Mouse (Mus musculus) c-Kit-negative CD71-positive TER-119-positive erythroid progenitor cells, embryonic 14.5 days (primary cell): ENCODE measurements at regions not wholly inside any gene's neighbourhood (a gene's known extent, or its start where the extent isn't known, plus 50 kb on each side); places are given as distances from the start of the nearest gene placed in this dataset.

Experiments used
- DNase-seq: peaks from one replicate; pipeline ENCODE4 v3.0.0-alpha.2; 2013; ENCODE audit warnings: low read depth, low spot score

DNA sequence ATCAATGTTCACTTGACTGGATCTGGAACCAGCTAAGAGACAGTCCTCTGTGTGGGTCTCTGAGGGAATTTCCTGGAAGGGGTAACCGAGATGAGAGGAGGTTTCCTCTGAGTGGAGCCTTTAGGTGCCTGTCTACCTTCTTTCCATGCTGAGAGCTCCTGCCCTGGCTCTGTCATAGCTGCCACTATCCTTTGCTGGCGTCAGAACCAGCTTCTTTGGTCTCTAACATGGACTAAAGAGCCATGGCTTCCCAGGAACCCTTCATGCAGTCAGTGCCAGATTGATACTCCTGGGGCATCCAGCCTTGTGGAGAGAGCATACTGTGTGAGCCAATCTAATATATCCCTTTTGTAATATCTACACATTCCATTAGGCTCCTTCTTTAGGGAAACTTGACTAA is 209.9 kb upstream of the Gm5148 start:
- no peak for DNase-seq

DNA sequence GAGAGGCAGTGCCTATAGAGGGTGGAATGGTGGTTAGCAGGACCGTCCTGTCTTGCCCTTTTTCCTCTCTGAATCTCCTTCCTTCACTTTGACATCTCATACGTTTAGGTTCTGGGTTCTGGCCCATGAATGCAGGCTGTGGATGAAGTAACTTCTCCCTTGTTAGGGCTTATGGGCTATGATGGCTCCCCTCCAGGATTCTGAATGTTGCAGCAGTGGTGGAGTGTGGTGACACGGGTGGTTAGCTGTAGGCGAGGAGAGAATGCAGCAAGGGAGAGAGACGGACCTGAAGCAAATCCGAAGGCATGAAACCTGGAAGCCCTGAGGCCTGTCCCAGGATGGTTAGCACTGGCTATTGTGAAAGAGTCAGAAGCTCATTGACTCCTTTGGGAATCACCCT is 204.4 kb upstream of the Gm5148 start:
- no peak for DNase-seq

DNA sequence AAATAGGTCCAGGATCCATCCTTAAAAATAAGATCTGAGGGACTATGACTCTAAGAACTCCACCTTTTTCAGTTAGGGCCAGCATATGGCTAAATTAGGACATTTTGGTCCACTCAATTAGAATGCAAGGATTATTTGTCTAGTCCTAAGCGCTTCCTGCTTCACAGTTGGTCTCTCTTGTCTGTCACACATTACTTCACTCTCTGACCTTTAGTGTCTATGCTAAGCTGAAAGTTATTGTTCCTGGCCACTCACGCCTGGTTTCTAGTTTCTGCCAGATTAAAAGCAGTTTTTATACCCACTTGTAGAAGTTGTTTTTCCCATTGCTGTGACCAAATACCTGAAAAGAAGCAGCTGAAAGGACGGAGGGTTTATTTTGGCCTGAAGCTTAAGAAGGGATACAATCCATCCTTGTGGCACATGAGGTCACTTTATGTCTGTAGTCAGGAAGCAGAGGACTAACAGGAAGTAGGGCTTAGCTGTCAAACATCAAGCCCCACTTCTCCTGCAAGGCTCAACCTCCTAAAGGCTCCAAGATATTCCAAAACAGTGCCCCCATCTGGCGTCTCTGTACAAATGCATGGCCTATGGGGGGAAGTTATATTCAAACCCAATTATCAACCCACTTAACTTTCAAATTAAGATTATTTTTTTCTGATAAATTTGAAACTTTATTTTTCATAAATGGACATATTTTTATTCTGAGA is 195.3 kb upstream of the Gm5148 start:
- DNase-seq = no peak

DNA sequence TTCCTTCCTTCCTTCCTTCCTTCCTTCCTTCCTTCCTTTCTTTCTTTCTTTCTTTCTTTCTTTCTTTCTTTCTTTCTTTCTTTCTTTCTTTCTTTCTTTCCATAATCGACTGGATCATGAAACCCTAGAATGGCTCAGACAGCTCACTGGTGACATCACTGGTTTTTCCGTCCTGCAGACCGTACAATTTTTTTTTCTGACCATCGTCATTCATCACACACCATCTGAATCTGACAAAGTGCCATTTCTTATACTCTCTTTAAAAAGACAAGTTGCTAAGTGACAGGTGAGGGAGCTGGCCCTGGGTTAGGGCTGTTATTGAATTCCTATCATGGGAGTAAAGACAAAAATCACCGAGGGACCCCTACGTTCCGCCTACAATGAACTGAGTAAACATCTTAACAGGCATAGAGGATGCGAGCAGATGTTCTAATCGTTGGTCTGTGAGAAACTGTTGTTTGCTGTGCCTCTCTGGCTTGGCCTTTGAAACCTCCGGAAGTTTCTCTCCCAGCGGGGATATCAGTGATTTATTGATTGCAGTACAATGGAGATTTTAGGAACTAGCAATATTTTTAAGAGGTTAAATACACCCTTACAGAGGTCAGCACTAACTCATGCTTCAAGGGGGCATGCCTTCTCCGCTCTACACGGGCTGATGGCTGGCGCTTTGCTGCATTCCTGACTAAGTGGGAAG is 192.6 kb upstream of the Gm5148 start:
- DNase-seq = no peak

DNA sequence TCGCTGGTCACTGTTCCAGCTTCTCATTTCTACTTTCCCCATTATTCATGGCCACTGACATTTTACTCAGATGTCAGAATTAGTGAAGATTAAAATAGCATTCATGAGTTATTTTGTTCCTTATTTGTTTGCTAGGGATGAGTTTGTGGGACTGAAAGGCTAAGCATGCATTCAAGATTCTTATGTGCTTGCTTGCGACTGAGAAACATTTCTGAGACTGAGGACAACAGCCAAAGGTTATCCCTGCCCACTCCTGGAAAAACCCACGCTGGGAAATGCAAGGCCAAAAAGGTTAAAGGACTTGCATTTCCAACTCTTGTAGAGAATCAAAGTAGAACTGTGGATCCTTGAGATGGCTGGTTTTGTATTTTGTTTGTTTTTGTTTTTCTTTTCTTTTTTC is 192.0 kb upstream of the Gm5148 start:
- no peak for DNase-seq

DNA sequence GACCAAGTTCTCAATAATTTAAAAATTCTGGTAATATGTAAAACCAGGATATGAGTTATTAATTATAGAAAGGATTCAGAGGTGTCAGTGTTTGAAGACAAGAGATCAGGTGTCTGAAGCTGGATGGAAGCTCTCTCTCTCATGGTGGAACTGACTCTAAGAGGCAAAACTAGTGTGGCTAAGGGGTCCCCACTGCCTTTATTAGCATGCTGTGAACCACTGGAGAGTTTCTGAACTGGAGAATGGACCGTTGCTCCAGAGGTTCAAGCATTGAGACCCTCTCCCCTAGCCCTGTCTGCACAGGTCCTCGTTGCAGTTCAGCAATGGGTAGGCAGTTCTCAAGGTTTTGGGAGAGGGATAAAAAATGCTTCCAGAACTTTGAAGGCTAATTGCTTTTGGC is 191.4 kb upstream of the Gm5148 start:
- DNase-seq = no peak

DNA sequence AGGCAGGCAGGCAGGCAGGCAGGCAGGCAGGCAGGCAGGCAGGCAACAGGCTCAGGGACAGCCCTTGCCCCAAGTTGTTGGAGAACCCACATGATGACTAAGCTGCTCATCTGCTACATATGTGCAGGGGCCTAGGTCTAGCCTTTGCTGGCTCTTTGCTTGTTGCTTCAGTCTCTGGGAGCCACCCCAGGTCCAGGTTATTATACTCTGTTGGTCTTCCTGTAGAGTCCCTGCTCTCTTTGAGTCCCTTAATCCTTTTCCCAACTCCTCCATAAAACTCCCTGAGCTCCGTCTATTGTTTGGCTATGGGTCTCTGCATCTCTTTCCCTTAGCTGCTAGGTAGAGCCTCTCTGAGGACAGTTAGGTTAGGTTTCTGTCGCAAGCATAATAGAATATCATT is 189.8 kb upstream of the Gm5148 start:
- DNase-seq = no peak

DNA sequence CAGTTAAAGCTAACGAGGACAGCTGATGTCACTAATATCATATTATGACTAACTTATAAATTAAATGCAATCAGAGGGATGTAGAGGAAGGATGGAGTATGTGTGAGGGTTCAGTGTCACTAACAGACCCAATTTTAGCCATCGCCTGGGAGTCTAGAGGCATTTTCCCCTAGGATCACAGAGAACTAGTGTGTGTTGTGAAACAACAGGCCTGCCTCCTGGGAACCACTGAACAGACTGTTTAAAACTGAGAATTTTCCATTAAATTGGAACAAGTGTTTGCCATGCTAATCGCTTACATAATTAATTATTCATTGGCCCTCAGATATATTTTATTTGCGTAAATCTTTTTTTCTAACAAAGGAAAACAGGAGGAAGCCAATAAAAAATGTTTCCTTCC is 185.5 kb upstream of the Gm5148 start:
- DNase-seq = no peak

DNA sequence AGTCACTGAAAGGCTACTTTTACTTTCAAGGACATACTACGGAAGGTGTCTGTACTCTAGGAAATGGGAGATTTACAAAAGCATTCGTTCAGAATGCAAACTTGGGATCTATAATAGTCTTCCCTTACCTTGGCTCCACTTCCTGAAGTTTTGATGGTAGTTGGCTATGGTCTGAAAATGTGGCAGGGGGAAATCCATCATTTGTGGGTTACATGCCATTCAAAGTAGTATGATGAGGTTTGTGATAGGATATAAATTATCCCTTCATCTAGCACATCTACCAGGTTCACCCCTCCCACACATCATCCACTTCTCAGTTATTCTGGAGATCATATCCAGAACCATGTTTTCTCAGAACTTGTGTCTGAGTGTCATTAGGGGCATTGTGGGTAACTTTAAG is 184.7 kb upstream of the Gm5148 start:
- DNase-seq = no peak

DNA sequence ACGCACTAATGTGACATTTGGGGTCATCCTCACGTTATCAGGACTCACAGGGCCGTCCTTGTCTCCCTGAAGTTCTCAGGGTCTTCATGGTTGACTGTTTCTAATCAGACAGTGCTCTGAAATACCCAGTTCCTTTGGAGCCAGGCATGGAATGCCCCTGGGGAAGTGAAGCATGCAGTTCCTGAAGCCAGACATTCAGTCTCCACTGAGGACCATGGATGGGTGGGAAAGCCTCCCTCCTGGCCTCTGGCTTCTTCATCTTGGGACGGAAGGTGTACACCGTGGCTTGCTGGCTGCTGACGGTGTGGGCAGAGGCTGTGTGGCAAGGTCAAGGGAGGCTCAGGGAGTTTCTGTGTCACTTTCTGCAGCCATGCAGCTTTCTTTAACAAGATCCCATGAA is 184.2 kb upstream of the Gm5148 start:
- DNase-seq = no peak

DNA sequence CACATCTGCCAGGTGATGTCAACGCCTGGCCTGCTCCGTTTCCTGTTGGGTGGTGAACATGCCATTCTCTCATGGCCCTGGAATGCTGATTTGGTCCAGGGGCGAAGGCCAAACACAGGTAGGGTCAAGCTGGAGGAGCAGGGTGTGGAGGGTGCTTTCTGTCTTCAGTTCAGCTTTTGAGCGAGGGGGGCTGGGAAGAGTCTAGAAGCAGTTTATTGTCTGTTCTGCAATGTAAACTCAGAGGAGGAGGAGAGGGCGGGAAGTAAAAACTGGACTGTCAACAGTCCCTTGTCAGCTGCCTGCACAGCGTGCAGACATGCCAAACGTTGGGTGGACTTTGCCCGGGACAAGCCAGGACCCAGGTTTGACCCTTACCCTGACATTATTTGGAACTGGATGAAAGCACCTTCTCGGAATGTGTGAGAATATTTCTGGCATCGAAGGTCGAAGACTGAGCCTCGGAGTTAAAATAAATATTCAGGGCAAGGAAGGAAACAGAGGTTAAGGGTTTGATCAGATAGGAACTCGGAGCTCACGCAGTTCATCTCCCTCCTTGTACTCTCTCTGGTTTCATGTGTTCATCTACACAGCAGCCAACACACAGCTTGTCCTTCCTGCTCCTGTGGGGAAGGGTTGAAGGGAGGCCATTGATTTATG is 183.3 kb upstream of the Gm5148 start:
- DNase-seq = no peak

DNA sequence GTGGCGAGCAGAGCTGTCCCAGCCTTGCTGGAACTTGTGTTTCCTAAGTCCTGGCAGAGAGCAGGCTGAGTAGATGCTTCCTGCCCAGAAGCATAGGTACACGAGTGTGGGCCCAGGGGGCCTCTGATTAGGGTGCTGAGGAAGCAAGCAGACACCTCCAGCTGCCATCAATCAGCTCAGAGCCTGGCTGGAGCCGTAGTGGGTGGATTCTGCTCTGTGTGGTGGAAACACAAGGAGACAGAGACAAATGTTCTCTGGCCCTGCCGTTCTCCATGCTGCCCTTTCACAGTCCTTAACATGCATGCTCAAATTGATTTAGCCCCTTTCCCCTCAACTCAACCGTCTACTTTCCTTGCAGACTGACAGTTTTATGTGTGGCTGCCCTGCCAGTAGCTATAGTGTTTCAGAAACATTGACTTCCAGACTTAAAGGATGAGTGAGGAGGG is 182.5 kb upstream of the Gm5148 start:
- DNase-seq = no peak

DNA sequence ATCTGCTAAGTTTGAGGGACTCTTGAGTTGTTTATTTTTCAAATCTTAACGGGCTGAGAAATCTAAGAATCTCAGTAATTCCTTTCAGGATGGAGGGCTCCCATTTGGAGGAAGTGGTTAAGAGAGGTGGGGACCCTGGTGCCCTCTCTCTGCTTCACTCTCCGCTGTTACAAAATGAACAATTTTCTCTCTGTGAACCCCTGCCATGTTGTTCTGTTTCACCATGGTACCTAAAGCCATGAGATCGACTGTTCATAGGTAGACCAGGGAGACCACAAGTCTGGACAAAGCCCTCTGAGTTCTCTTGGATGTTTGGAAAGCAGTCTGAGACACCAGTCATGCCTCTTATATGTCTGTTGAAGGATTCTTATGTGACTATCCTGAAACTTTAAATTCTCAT is 179.9 kb upstream of the Gm5148 start:
- no peak for DNase-seq

DNA sequence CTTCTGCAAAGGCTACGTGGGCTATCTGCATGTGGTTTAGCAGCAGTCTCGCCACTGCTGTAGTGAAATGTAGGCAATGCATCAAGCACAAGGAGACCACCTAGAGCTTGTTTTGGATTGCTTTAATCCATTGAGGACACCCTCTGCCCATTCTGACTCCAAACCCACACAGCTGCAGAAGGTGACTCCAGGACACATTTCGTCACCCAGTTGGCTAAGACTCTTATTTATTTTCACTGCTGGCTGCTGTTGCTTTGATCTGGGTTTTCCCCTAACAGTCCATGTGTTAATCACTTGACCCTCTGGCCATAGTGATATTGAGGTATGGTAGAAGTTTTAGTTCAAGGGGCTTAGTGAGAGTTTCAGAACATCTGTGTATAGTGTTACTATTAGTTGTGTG is 179.2 kb upstream of the Gm5148 start:
- DNase-seq = no peak

DNA sequence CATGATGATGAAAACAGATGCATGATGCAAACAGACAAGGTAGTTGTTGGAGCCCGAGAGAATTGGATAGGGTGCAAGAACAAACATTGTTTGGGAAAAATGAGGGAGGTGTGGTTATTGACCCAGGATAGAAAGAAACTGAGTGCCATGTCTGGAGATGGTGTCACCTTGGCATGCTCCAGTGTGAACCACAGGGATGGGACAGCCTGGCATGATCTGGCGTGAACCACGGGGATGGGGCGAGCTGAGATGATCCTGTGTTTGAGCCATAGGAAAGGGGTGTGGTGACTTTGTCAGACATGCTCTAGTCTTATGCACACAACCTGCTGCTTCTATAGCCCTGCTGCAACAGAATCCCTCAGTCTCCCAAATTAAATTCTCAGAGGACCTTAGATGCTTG is 178.7 kb upstream of the Gm5148 start:
- DNase-seq = no peak

DNA sequence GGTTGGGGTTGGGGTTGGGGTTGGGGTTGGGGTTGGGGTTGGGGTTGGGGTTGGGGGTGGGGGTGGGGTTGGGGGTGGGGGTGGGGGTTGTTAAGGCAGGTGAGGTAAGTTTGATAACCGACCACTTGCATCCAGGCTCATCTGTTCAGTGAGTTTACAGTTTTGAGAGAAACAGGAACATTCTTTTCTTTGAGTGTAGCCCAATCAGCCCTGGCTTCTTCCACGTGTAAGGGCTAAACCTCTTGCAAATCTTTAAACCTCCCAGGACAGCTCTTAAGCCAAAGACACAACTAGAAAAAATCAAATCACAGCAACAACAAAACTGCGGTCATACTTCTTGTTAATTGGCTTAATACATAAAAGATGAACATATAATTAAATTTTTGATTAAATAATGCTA is 173.1 kb upstream of the Gm5148 start:
- DNase-seq = no peak

DNA sequence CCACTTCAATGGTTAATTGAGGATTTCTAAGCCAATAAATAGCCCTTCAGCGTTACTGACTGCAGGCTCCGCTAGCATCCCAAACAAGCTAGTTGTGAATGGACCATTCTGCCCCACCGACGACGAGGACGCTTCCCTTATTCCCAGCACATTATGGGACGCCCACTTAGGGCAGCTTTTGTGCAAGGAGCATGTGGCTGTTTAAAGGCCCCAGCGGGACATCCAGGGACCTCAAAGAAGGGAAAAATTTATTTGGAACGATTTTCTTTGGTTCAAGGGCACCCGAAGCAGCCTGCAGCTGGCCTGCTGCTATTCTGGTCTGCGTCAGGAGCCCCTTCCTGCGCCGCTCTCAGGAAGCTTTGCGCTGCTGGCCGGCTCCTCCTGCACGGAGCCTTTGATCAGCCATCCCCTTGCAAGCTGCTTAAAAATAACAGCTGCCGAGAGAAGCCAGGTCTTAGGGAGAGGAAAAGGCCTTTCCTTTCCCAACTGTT is 172.6 kb upstream of the Gm5148 start:
- DNase-seq = no peak

DNA sequence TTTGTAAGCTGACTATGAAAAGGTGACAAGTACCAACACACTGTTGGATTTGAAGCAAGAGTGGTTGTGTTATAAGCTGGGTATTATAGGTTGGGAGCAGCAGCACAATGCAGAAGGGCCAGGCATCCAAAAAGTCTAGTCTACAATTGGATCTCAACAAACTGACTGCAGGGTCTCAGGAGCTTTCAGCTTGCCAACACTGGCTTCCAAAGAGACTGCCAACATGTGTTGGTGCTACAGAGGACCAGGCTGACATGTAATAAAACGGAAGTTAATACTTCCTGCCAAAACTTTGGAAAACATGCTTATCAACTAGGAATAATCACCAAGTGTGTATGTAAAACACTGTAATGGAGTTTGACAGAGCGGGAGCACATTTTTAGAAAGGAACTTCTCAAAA is 170.3 kb upstream of the Gm5148 start:
- no peak for DNase-seq

DNA sequence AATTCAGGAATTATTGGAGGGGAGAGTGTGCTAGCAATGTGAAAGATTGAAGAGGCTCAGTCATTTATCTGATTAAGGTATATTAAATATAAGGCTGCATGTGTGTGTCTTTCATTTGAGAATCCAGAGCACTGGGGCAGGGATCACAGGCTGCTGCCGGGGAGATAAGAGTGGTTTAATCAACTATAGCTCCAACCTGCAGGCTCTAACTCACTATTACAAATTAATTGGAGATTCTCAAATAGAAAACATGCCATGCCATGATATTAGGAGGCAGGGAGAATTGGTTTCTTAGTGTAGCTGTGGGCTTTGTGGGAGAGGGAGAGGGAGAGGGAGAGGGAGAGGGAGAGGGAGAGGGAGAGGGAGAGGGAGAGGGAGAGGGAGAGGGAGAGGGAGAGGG is 165.9 kb upstream of the Gm5148 start:
- DNase-seq = no peak

DNA sequence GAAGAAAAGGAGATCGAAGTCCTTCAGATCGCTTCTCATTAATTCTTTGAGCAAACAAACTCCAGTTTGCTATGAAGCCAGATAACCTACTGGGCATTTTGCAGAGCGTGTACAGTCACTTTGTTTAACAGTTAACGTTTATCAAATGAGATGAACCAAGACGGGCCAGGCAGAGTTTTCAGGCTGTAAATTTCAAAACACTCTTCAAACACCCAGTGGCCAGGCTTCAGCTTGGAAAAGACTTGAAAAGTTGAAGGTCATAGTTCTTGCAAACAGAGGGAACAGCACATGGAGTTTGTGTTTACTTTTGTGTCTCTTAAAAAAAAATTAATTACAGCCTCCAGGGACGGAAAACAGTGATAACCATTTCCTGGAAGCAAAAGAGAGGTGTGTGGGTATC is 164.2 kb upstream of the Gm5148 start:
- no peak for DNase-seq

DNA sequence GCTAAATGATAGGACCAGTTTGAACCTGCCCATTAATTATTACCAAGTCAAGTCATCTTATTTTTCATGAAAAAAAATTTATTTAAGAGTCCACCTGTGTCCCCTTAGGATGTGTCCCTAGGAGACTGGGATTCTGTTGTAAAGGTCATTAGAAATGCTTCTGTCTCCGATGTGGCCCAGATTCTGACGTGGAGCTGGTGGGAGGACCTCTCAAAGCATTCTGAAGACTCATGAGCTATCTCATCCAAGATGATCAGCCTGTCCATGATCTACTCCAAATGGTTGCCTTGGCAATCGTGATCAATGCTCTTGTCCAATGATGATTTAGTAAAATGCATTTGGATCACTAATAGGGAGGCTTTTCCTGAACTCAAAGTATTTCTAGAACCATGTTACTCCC is 163.4 kb upstream of the Gm5148 start:
- no peak for DNase-seq

DNA sequence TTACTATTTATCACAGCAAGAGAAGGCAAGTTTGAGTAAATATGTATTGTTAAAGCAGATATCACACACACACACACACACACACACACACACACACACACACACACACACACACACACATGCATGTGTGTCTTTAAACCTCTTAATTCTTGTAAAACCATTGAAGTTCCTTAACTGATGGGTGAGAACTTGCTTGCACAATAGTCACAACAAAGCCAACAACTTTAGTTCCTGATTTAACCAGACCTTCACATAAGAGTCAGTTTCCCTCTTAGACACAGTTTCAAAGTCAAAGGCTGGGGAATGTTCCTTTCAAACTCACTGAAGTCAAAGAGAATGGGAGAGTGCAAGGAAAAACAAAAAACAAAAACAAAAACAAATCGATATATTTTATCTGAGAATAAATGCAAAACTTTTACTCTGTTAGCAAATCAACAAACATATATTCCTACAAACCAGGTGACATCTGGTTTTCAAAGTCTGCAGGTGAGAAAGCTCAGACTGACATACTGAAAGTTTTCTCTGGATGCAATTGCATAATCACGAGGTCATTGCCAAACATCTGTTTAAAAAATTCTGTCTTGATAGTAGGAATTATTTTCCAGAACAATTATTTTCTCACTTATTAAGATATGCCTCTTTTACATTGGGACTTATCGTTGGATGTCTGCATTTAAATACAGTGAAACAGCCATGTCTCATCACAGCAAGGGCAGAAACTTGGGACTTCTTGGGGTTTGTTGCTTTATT is 162.6 kb upstream of the Gm5148 start:
- DNase-seq = no peak
